Mouse (Mus musculus) cortical plate, adult 2 months (tissue): ENCODE measurements at regions not wholly inside any gene's neighbourhood (a gene's known extent, or its start where the extent isn't known, plus 50 kb on each side); places are given as distances from the start of the nearest gene placed in this dataset.

ENCODE experiments used
- H3K27ac ChIP-seq: fragments of 200-500 bp; 2 replicates; pipeline ENCODE4 v1.5.1; 2012; ENCODE audit warnings: low read length, control low read depth, inconsistent platforms; ENCODE audit not compliant: insufficient read depth
- H3K4me1 ChIP-seq: fragments of 200-500 bp; 2 replicates; pipeline ENCODE4 v1.6.1; 2011; ENCODE audit warnings: low read length; ENCODE audit not compliant: control insufficient read depth, insufficient read depth
- H3K4me3 ChIP-seq: fragments of 200-500 bp; 2 replicates; pipeline ENCODE4 v1.5.1; 2011; ENCODE audit warnings: mild to moderate bottlenecking, low read length, control low read depth; ENCODE audit not compliant: insufficient read depth
- CTCF ChIP-seq: fragments of 200-500 bp; IDR thresholded peaks from 2 replicates; pipeline ENCODE4 v1.5.1; 2011; ENCODE audit warnings: mild to moderate bottlenecking, control low read depth, low read length; ENCODE audit not compliant: insufficient read depth; ENCODE audit errors: extremely low read depth
- POLR2A ChIP-seq: fragments of 200-500 bp; IDR thresholded peaks from 2 replicates; pipeline ENCODE4 v1.6.1; 2011; ENCODE audit warnings: mild to moderate bottlenecking, low read length, control low read depth; ENCODE audit not compliant: insufficient read depth; ENCODE audit errors: extremely low read depth

DNA sequence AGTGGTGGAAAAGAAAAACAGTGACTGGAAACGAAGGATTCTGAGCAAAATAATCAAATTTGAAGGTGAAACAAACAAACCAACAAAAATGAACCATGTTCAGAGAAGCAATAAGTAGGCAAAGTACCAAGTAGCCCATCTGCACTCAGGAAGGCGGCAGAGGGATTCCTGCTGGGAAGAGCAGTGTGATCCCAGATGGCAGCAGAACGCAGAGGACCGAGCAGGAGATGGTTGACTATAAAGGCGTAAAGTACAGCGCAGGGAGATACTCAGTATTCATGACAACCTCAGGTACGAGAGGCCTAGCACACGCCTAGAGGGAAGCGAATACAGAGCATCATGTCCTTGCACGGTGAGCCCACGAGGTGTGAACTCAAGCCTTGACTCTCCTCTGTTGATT lies 203.2 kb upstream of the Tas2r119 start:
- TF ChIP-seq CTCF (no peak), POLR2A (no peak)
- Histone ChIP-seq H3K4me3 (no peak overlapping the region), H3K27ac (no peak overlapping the region), H3K4me1 (no peaks in the 10 kb centered on the region)

DNA sequence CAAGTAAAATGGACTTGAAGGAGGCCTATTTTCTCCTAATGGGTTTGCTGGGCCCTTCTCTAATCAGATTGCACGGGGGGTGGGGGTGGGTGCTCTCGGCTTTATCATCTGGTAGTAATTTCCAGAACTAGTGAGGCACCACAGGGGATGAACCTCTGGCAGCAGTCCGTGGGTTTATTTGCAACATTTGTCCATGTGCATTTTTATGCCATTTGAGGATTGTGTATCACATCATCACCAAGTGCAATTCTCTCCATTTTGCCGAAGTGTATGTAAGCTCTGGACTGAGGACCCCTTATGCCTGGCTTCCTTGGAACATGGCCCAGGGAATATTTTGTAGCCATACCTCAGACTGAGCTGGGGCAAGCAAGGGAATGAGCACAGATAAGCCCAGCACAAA lies 200.6 kb upstream of the Tas2r119 start:
- Histone ChIP-seq H3K27ac (no peak overlapping the region), H3K4me3 (no peak overlapping the region), H3K4me1 (no peaks in the 10 kb centered on the region)
- TF ChIP-seq POLR2A (no peak), CTCF (no peak)

- Histone ChIP-seq H3K4me1 (no peaks in the 10 kb centered on the region), H3K4me3 (no peak overlapping the region), H3K27ac (no peak overlapping the region)
- TF ChIP-seq CTCF: no peak
- no peak for TF ChIP-seq POLR2A
Observed at GRCm38 (mm10) chr15:31977563-31977962, 199.5 kb upstream of the Tas2r119 start.

DNA sequence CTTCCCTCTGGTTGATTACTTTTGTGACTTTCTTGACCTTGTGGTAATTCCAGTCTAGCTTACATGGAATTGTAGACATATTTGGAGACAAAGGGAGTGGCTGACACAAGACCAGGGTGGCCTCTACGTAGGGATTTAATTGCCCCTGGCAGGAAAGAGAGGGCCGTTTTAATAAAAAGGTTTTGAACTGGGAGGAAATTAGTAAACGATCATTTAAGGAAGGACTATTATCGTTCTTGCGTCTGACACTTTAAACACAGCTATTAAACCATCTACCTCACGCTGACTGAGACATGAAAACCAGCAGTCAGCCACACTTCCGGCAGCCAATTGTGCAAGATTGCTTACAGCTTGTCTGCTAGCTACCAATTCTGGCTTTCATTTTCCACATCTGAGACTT lies 197.1 kb upstream of the Tas2r119 start:
- Histone ChIP-seq H3K4me1 (no peaks in the 10 kb centered on the region), H3K27ac (no peak overlapping the region), H3K4me3 (no peak overlapping the region)
- TF ChIP-seq POLR2A (no peak), CTCF (no peak)

DNA sequence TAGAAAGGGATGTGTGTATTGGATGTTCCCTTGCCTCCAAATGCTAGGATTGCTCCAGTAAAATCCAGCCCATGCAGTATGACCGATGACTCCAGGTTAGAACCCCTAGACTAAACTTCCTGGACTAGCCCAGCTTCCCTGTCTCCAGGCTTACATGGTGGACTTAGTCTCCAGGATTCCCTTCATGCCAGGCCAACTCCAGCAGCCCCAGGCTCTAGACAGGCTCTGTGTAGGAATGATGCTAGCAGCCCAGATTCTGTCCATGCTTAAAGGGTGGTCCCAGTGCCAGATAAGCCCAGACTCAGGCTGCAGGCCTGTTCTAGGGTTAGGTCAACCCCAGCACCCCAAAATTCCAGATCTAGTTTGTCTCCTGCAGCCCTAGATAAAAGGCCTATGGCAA lies 196.3 kb upstream of the Tas2r119 start:
- no peaks in the 10 kb centered on the region for H3K4me1 ChIP-seq
- TF ChIP-seq CTCF: no peak
- no peak for TF ChIP-seq POLR2A
- no peak overlapping the region for H3K27ac ChIP-seq

GRCm38 (mm10) chr15:31987291-31987690 lies 189.8 kb upstream of the Tas2r119 start:
- no peak overlapping the region for H3K4me3 ChIP-seq
- TF ChIP-seq CTCF (no peak), POLR2A (no peak)
- no peak overlapping the region for H3K27ac ChIP-seq
- peaks cover 1% of the 10 kb centered on the region; the same call in 1 of the 2 replicates for H3K4me1 ChIP-seq

More for the DNA sequence above, 196.3 kb upstream of the Tas2r119 start:
- H3K4me3 ChIP-seq: no peak overlapping the region

DNA sequence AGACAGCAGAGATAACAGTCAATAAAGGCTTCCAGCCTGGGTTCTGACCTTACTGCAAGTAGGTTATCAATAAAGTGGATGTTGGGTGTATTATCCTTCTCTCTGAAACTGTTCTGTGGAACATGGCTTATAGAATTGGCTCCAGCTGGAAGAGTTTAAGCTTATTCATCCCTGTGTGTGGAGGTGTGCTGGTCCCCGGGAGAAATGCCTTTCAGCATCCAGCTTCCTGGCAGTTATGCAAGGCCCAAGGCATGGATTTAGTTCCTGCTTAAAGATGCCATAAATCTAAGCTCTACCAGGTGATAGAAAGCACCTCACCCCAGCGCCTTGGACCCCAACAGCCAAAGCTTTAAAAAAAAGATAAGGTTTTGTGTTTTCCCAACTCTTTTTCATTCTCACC lies 188.0 kb upstream of the Tas2r119 start:
- no peak overlapping the region for H3K27ac ChIP-seq

DNA sequence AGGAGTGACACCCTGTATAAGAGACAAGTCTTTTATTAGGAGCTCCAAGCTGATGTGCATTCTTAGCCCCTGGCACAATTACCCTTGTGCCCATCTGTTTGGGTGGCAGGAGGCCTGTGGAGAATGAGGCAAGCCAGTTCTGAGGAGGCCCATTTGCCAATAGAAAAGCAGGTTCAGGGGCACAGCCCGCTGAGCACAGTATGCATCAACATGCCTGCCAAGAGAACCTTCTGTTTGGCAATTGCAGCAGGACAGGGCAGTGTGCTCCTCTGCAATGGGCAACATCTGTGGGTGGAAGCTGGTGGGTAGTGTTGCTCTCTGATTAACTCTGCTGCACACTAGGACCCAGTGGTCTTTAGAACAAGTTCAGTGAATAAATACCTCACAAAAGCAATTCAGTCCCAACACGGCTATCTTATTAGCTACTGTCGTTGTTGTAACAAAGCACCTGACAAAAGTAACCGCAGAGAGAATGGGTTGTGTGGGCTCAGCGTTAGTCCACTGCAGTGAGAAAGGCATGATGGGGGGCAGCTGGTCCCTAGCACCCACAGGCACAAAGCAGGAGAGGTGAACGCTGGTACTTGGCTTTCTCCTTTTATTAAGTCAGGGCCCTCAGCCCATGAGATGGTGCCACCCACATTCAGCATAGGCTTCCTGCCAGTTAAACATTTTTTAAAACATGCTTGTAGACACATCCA lies 187.3 kb upstream of the Tas2r119 start:
- no peak for TF ChIP-seq CTCF
- no peak for TF ChIP-seq POLR2A
- Histone ChIP-seq H3K4me3 (no peak overlapping the region), H3K27ac (no peak overlapping the region), H3K4me1 (peaks cover 1% of the 10 kb centered on the region; the same call in 1 of the 2 replicates)

More for the DNA sequence above, 188.0 kb upstream of the Tas2r119 start:
- H3K4me3 ChIP-seq: no peak overlapping the region
- peaks cover 1% of the 10 kb centered on the region; the same call in 1 of the 2 replicates for H3K4me1 ChIP-seq
- TF ChIP-seq POLR2A (no peak), CTCF (no peak)

DNA sequence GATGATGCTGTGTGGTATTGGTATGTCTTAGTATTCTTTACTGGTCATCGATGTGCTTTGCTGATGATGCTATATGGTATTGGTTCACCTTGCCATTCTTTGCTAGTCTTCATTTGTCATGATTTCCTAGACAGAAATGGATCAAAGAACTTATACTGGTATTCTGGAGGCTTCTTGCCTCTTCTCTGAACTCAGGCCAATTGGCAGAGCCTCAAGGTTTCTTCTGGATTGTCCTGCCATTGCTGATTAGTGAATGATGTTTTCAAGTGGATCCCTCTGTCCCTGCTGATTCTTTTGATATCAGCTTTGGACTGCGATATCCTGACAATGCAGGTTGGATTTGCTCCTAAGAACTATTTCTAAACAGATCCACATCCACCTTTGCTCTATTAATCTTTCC lies 179.1 kb upstream of the Tas2r119 start:
- Histone ChIP-seq H3K27ac (no peak overlapping the region), H3K4me3 (no peak overlapping the region), H3K4me1 (no peaks in the 10 kb centered on the region)
- TF ChIP-seq POLR2A (no peak), CTCF (no peak)

- TF ChIP-seq POLR2A (no peak), CTCF (no peak)
- no peak overlapping the region for H3K27ac ChIP-seq
- no peaks in the 10 kb centered on the region for H3K4me1 ChIP-seq
- no peak overlapping the region for H3K4me3 ChIP-seq
Observed at GRCm38 (mm10) chr15:31999553-31999952, 177.5 kb upstream of the Tas2r119 start.

- H3K4me3 ChIP-seq: no peak overlapping the region
- TF ChIP-seq CTCF (no peak), POLR2A (no peak)
- no peak overlapping the region for H3K27ac ChIP-seq
- H3K4me1 ChIP-seq: no peaks in the 10 kb centered on the region
Observed at GRCm38 (mm10) chr15:32002950-32003422, 174.1 kb upstream of the Tas2r119 start.
